Mouse (Mus musculus) CH12.LX (cell line): ENCODE results near the gene Osgin1. TPM values are rescaled to one million over a fixed set of nuclear protein-coding genes. Genes with fewer than 3 reads are reported as not detected.

ENCODE experiments used
- DNase-seq: peaks from one replicate; pipeline ENCODE4 v3.0.0-alpha.2; 2013; ENCODE audit errors: extremely low read depth
- H3K27ac ChIP-seq: 2 replicates; pipeline ENCODE4 v1.5.1; 2012; ENCODE audit warnings: low read depth, mild to moderate bottlenecking, control low read depth, moderate library complexity; ENCODE audit not compliant: insufficient read depth
- H3K27me3 ChIP-seq: replicated peaks from 2 replicates; pipeline ENCODE3; 2012; ENCODE audit warnings: inconsistent platforms
- H3K36me3 ChIP-seq, 2 experiments: replicated peaks in 1 of 2; 2 replicates each; pipeline versions ENCODE3 to v1.6.1; 2012; ENCODE audit warnings: inconsistent platforms in 1 of 2, low read length in 1 of 2, mild to moderate bottlenecking in 1 of 2, mixed read lengths in 1 of 2, moderate library complexity in 1 of 2; ENCODE audit not compliant: control insufficient read depth in 1 of 2, insufficient read depth in 1 of 2
- H3K4me1 ChIP-seq, 2 experiments: 2 replicates each; pipeline ENCODE4 v1.6.1; 2012; ENCODE audit warnings: inconsistent platforms in 1 of 2, moderate library complexity in 1 of 2; ENCODE audit not compliant: insufficient read depth in 2 of 2, control insufficient read depth in 1 of 2
- H3K4me2 ChIP-seq: 2 replicates; pipeline ENCODE4 v1.6.1; 2012; ENCODE audit warnings: low read depth, mild to moderate bottlenecking, control low read depth; ENCODE audit not compliant: poor library complexity, insufficient read depth, severe bottlenecking
- H3K4me3 ChIP-seq, 3 experiments: fragments of 150-350 bp in 1 of 3; sonication (generic) in 1 of 3; replicated peaks in 1 of 3; 2 replicates each; pipeline versions ENCODE3 to v1.5.1; 2011 to 2012; ENCODE audit warnings: low read depth in 2 of 3, low read length in 2 of 3, mild to moderate bottlenecking in 2 of 3, moderate library complexity in 2 of 3, control low read depth in 1 of 3, improper control_type of control experiment in 1 of 3, inconsistent platforms in 1 of 3, mixed read lengths in 1 of 3; ENCODE audit not compliant: poor library complexity in 1 of 3
- H3K79me2 ChIP-seq: replicated peaks from 2 replicates; pipeline ENCODE4 v1.6.1; 2012; ENCODE audit warnings: mild to moderate bottlenecking, moderate library complexity; ENCODE audit not compliant: control insufficient read depth, poor library complexity, insufficient read depth, severe bottlenecking; ENCODE audit errors: extremely low read depth
- H3K9ac ChIP-seq: 2 replicates; pipeline ENCODE4 v1.6.1; 2012; ENCODE audit warnings: low read depth, mild to moderate bottlenecking, control low read depth, moderate library complexity; ENCODE audit not compliant: insufficient read depth
- H3K9me3 ChIP-seq: replicated peaks from 2 replicates; pipeline ENCODE3; 2012; ENCODE audit warnings: low read length, inconsistent platforms, mixed read lengths
- BHLHE40 ChIP-seq: IDR thresholded peaks from 2 replicates; pipeline ENCODE4 v1.6.1; 2011; ENCODE audit warnings: mild to moderate bottlenecking, low read depth, low read length, improper control_type of control experiment
- CHD1 ChIP-seq: IDR thresholded peaks from 2 replicates; pipeline ENCODE4 v1.6.1; 2012; ENCODE audit warnings: low read depth, low read length, improper control_type of control experiment, inconsistent platforms
- CTCF ChIP-seq, 2 experiments: IDR thresholded peaks in 1 of 2; conservative IDR thresholded peaks in 1 of 2; 2 replicates each; pipeline ENCODE4 v1.5.1; 2011 to 2012; ENCODE audit warnings: low read depth in 2 of 2, low read length in 2 of 2, improper control_type of control experiment in 1 of 2, inconsistent platforms in 1 of 2, mild to moderate bottlenecking in 1 of 2, moderate library complexity in 1 of 2
- E2F4 ChIP-seq: IDR thresholded peaks from 2 replicates; pipeline ENCODE4 v1.6.1; 2011; ENCODE audit warnings: low read depth, low read length, improper control_type of control experiment; ENCODE audit not compliant: insufficient replicate concordance
- ELF1 ChIP-seq: IDR thresholded peaks from 2 replicates; pipeline ENCODE4 v1.6.1; 2014; ENCODE audit warnings: low read depth, mild to moderate bottlenecking, inconsistent platforms, low read length, improper control_type of control experiment
- EP300 ChIP-seq: IDR thresholded peaks from 2 replicates; pipeline ENCODE4 v1.6.1; 2011; ENCODE audit warnings: low read length, improper control_type of control experiment
- ETS1 ChIP-seq: conservative IDR thresholded peaks from 2 replicates; pipeline ENCODE4 v1.6.1; 2012; ENCODE audit warnings: low read depth, mild to moderate bottlenecking, inconsistent platforms, low read length, improper control_type of control experiment, moderate library complexity
- GABPA ChIP-seq: IDR thresholded peaks from 2 replicates; pipeline ENCODE4 v1.6.1; 2012; ENCODE audit warnings: low read depth, low read length, improper control_type of control experiment, inconsistent platforms; ENCODE audit not compliant: insufficient replicate concordance
- JUN ChIP-seq: IDR thresholded peaks from 2 replicates; pipeline ENCODE4 v1.6.1; 2011; ENCODE audit warnings: low read depth, mild to moderate bottlenecking, low read length, improper control_type of control experiment, moderate library complexity; ENCODE audit not compliant: insufficient read depth
- JUND ChIP-seq: conservative IDR thresholded peaks from 2 replicates; pipeline ENCODE4 v1.6.1; 2011; ENCODE audit warnings: low read depth, low read length, improper control_type of control experiment
- MAX ChIP-seq: IDR thresholded peaks from 2 replicates; pipeline ENCODE4 v1.6.1; 2011; ENCODE audit warnings: low read length, improper control_type of control experiment
- MEF2A ChIP-seq: IDR thresholded peaks from 2 replicates; pipeline ENCODE4 v1.6.1; 2014; ENCODE audit warnings: low read depth, mild to moderate bottlenecking, inconsistent platforms, low read length, improper control_type of control experiment, borderline replicate concordance
- MYC ChIP-seq: IDR thresholded peaks from 2 replicates; pipeline ENCODE4 v1.6.1; 2011; ENCODE audit warnings: low read depth, mild to moderate bottlenecking, improper control_type of control experiment, low read length
- NELFE ChIP-seq: IDR thresholded peaks from 2 replicates; pipeline ENCODE4 v1.6.1; 2011; ENCODE audit warnings: low read depth, low read length, improper control_type of control experiment
- NRF1 ChIP-seq: IDR thresholded peaks from 2 replicates; pipeline ENCODE4 v1.6.1; 2014; ENCODE audit warnings: low read depth, mild to moderate bottlenecking, inconsistent platforms, low read length, improper control_type of control experiment, moderate library complexity
- PAX5 ChIP-seq: IDR thresholded peaks from 2 replicates; pipeline ENCODE4 v1.6.1; 2012; ENCODE audit warnings: low read length, inconsistent platforms, mixed read lengths
- POLR2AphosphoS2 ChIP-seq: IDR thresholded peaks from 2 replicates; pipeline ENCODE4 v1.6.1; 2011; ENCODE audit warnings: low read depth, low read length, improper control_type of control experiment
- RAD21 ChIP-seq: IDR thresholded peaks from 2 replicates; pipeline ENCODE4 v1.6.1; 2011; ENCODE audit warnings: low read depth, mild to moderate bottlenecking, low read length, improper control_type of control experiment, moderate library complexity
- RCOR1 ChIP-seq: conservative IDR thresholded peaks from 2 replicates; pipeline ENCODE4 v1.6.1; 2012; ENCODE audit warnings: low read depth, mild to moderate bottlenecking, inconsistent platforms, low read length, improper control_type of control experiment
- SMC3 ChIP-seq: IDR thresholded peaks from 2 replicates; pipeline ENCODE4 v1.6.1; 2011; ENCODE audit warnings: low read depth, low read length, improper control_type of control experiment
- TBP ChIP-seq: conservative IDR thresholded peaks from 2 replicates; pipeline ENCODE4 v1.6.1; 2011; ENCODE audit warnings: low read depth, low read length, improper control_type of control experiment
- UBTF ChIP-seq: IDR thresholded peaks from 2 replicates; pipeline ENCODE4 v1.6.1; 2012; ENCODE audit warnings: low read depth, mild to moderate bottlenecking, inconsistent platforms, low read length, improper control_type of control experiment, moderate library complexity
- USF1 ChIP-seq: IDR thresholded peaks from 2 replicates; pipeline ENCODE4 v1.6.1; 2014; ENCODE audit warnings: low read depth, mild to moderate bottlenecking, inconsistent platforms, low read length, improper control_type of control experiment
- USF2 ChIP-seq: conservative IDR thresholded peaks from 2 replicates; pipeline ENCODE4 v1.6.1; 2011; ENCODE audit warnings: low read depth, low read length, improper control_type of control experiment
- ZC3H11A ChIP-seq: IDR thresholded peaks from 2 replicates; pipeline ENCODE4 v1.6.1; 2012; ENCODE audit warnings: low read depth, mild to moderate bottlenecking, inconsistent platforms, low read length, improper control_type of control experiment
- ZKSCAN1 ChIP-seq: IDR thresholded peaks from 2 replicates; pipeline ENCODE4 v1.6.1; 2012; ENCODE audit warnings: low read depth, inconsistent platforms, low read length, improper control_type of control experiment, borderline replicate concordance
- ZMIZ1 ChIP-seq: IDR thresholded peaks from 2 replicates; pipeline ENCODE4 v1.6.1; 2012; ENCODE audit warnings: low read depth, mild to moderate bottlenecking, inconsistent platforms, low read length, improper control_type of control experiment
- dilution Hi-C: fragments of 300-500 bp; cut with MboI; formaldehyde crosslinking; loops from 2 replicates; pipeline ENCODE4 v1.14.3; 2020; ENCODE audit warnings: low sequenced_read_pairs; ENCODE audit not compliant: extremely low pct_unique_long_range_greater_than_20kb, extremely low pct_ligation_motif_present
- in situ Hi-C: fragments of 300-500 bp; cut with MboI; formaldehyde crosslinking; loops from 3 replicates; pipeline ENCODE4 v1.14.3; 2019; ENCODE audit warnings: low sequenced_read_pairs, low pct_ligation_motif_present, low pct_unique_long_range_greater_than_20kb, mixed read lengths
- polyA plus RNA-seq: library from polyadenylated mRNA; unstranded; fragments of >175 nt; gene quantifications from 2 replicates; pipeline ENCODE4 v1.2.1, GENCODE M21; 2012; ENCODE audit warnings: low read depth; ENCODE audit not compliant: insufficient read length
- total RNA-seq, 2 experiments: library from RNA; depleted of rRNA; stranded (reverse); fragments of 300-350 nt in 1 of 2; fragments of >200 nt in 1 of 2; gene quantifications; 2 replicates each; pipeline ENCODE4 v1.2.3; 2012 to 2014

Gene Osgin1
- total and polyA plus RNA-seq, 3 experiments: 0.15 to 3.0 (median 0.47) TPM

DNA sequence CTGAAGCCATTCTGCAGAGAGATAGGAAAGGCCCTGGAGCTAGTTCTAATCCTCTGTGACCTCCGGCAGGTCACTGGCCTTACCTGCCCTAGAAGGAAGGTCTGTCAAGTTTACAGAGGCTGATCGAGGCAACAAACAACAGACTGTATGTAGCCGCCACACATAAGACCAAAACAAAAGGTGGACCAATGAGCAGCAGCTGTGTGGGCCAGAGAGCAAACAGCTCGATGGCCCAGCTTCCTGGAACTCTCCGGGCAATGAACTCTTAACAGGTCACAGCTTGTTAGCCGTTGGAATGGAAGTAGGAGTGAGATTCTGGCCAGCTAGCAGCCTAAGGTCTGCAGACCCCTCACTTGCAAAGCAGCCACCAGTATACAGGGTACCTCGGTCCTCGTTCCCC, 3.7 kb upstream of the Osgin1 start:
- TF ChIP-seq MYC: no peak
- TF ChIP-seq TBP: no peak
- TF ChIP-seq MEF2A: no peak
- no peak for TF ChIP-seq JUN
- TF ChIP-seq ELF1: no peak
- TF ChIP-seq ZKSCAN1: no peak
- no peak for TF ChIP-seq BHLHE40
- TF ChIP-seq EP300: no peak
- TF ChIP-seq CHD1: no peak
- no peak for TF ChIP-seq ETS1
- TF ChIP-seq PAX5: no peak
- TF ChIP-seq CTCF (conservative IDR thresholded peaks at IDR 0.05 in 1 of 2, IDR thresholded peaks at IDR 0.05 in 1 of 2; ENCODE audit: low read depth in 2 of 2, low read length in 2 of 2): no peak
- TF ChIP-seq USF1: no peak
- no peak for TF ChIP-seq RCOR1
- no peak for TF ChIP-seq UBTF
- TF ChIP-seq NELFE: no peak
- TF ChIP-seq E2F4: no peak
- Histone ChIP-seq H3K79me2 (no peaks in the 10 kb centered on the region), H3K27ac (no peak overlapping the region), H3K4me3 (no peak overlapping the region), H3K9me3 (no peaks in the 10 kb centered on the region), H3K9ac (no peak overlapping the region), H3K4me1 (peaks cover 30 to 50% of the 10 kb centered on the region in 2 experiments), H3K36me3 (no peaks in the 10 kb centered on the region), H3K4me2 (no peak overlapping the region), H3K27me3 (no peaks in the 10 kb centered on the region)
- no peak for DNase-seq
- dilution Hi-C loops (no loop called here), in situ Hi-C loops (no loop called here)

DNA sequence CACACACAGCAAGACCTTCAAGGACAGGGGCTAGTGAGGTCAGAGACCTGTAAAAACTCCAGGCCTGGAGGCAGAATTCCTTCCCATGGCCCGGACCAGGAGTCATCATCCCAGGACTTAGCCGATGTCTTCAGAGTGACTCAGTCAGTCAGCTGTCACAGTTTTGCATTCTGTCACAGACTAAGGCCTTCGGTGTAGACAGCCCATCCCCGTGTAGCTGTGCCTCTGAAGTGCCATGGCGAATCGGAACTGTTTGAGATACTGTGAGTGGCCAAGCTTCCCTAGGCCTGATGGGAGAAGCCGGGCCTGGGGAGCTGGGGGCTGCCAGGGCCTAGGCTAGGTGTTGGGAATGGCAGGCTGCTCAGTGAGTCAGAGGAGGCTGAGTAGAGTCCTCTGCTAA, 3.2 kb upstream of the Osgin1 start:
- Histone ChIP-seq H3K4me1 (peaks cover 29 to 50% of the 10 kb centered on the region in 2 experiments), H3K79me2 (no peaks in the 10 kb centered on the region), H3K36me3 (no peaks in the 10 kb centered on the region), H3K9me3 (no peaks in the 10 kb centered on the region), H3K27ac (no peak overlapping the region), H3K4me3 (no peak overlapping the region), H3K9ac (no peak overlapping the region), H3K27me3 (no peaks in the 10 kb centered on the region), H3K4me2 (no peak overlapping the region)
- no peak for TF ChIP-seq RAD21
- no peak for TF ChIP-seq ZKSCAN1
- TF ChIP-seq MYC: no peak
- TF ChIP-seq MEF2A: no peak
- TF ChIP-seq JUN: no peak
- TF ChIP-seq SMC3: no peak
- TF ChIP-seq POLR2AphosphoS2: no peak
- no peak for TF ChIP-seq USF2
- no peak for TF ChIP-seq JUND
- TF ChIP-seq ZMIZ1: no peak
- TF ChIP-seq NRF1: no peak
- no peak for TF ChIP-seq ZC3H11A
- no peak for TF ChIP-seq MAX
- no peak for TF ChIP-seq GABPA
- in situ Hi-C loops (no loop called here), dilution Hi-C loops (no loop called here)
- no peak for DNase-seq
